Mouse (Mus musculus) thymus, adult 2 months (tissue): ENCODE results near the gene Etl4.

Experiments used
- CTCF ChIP-seq: fragments of 200-500 bp; IDR thresholded peaks from 2 replicates; pipeline ENCODE4 v1.5.1; 2012; ENCODE audit warnings: mild to moderate bottlenecking, control low read depth, low read length, moderate library complexity, borderline replicate concordance; ENCODE audit not compliant: control insufficient read depth, poor library complexity, insufficient read depth; ENCODE audit errors: extremely low read depth
- POLR2A ChIP-seq: fragments of 200-500 bp; IDR thresholded peaks from 2 replicates; pipeline ENCODE4 v1.6.1; 2012; ENCODE audit warnings: mild to moderate bottlenecking, low read length, control low read depth, moderate library complexity; ENCODE audit not compliant: control insufficient read depth, poor library complexity, insufficient read depth; ENCODE audit errors: extremely low read depth

DNA sequence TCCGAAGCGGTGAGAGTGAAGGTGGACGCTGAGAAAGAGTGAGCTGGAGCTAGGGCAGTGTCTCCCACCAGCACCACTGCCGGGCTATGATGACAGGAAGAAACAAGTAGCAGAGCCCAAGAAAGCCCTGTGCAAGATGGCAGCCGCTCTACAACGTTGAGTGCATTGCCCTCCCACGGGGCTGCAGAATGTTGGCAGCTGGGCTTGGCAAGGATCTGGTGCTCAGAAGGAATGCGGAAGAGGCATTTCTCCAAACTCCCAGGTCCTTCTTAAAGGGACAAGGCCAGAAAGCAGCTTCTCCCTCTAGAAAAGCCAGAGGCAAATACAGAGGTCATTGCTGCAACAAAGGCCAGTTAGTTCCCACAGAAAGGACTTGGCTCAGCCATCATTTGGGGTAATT lies 901.9 kb downstream of the Etl4 start:
- TF ChIP-seq CTCF (no peak), POLR2A (no peak)
